Mouse (Mus musculus) neural tube, embryonic 11.5 days (tissue): ENCODE measurements around the gene Xpo4. TPM values are rescaled to one million over a fixed set of nuclear protein-coding genes. Genes with fewer than 3 reads are reported as not detected.

Source experiments
- ATAC-seq: fragments of 200-750 bp; cut with Nextera tagmentation; 2 replicates; pipeline ENCODE4 v1.8.0; 2017; ENCODE audit warnings: moderate number of reproducible peaks, mild to moderate bottlenecking, moderate TSS enrichment, moderate library complexity; ENCODE audit not compliant: insufficient read depth, low FRiP score, low TSS enrichment
- DNase-seq: peaks from one replicate; pipeline ENCODE4 v3.0.0-alpha.2; 2015; ENCODE audit warnings: low spot score
- H3K27ac ChIP-seq: fragments of 300-500 bp; sonication (generic); 2 replicates; pipeline ENCODE4 v1.5.1; 2014; ENCODE audit warnings: low read depth, mild to moderate bottlenecking, low read length
- H3K27me3 ChIP-seq: fragments of 300-500 bp; sonication (generic); 2 replicates; pipeline ENCODE4 v1.6.1; 2014; ENCODE audit warnings: mild to moderate bottlenecking, low read length, mixed read lengths; ENCODE audit not compliant: control insufficient read depth, insufficient read depth
- H3K36me3 ChIP-seq: fragments of 300-500 bp; sonication (generic); 2 replicates; pipeline ENCODE4 v1.6.1; 2014; ENCODE audit warnings: mild to moderate bottlenecking, low read length, moderate library complexity, mixed read lengths; ENCODE audit not compliant: control insufficient read depth, insufficient read depth
- H3K4me1 ChIP-seq: fragments of 300-500 bp; sonication (generic); 2 replicates; pipeline ENCODE4 v1.6.1; 2014; ENCODE audit warnings: low read length, mixed read lengths; ENCODE audit not compliant: control insufficient read depth, insufficient read depth
- H3K4me2 ChIP-seq: fragments of 300-500 bp; sonication (generic); 2 replicates; pipeline ENCODE4 v1.6.1; 2014; ENCODE audit warnings: low read depth, mild to moderate bottlenecking, moderate library complexity
- H3K4me3 ChIP-seq: fragments of 300-500 bp; sonication (generic); 2 replicates; pipeline ENCODE4 v1.5.1; 2014; ENCODE audit warnings: low read depth, low read length
- H3K9ac ChIP-seq: fragments of 300-500 bp; sonication (generic); 2 replicates; pipeline ENCODE4 v1.6.1; 2014; ENCODE audit warnings: mild to moderate bottlenecking, low read length
- H3K9me3 ChIP-seq: fragments of 300-500 bp; sonication (generic); 2 replicates; pipeline ENCODE4 v1.6.1; 2016; ENCODE audit warnings: low read length; ENCODE audit not compliant: control insufficient read depth
- WGBS: fragments of 180-500 bp; shearing (Covaris S2); extraction: QIAGEN DNeasy Blood & Tissue Kit; methylation state at CpG from one replicate; pipeline ENCODE4 v1.1.7; 2014; 5-methylcytosine and 5-hydroxymethylcytosine counted together
- polyA plus RNA-seq: library from polyadenylated mRNA; unstranded; fragments of >200 nt; fragmentation: Nextera tagmentation; extraction: Ambion mirVana; gene quantifications from 2 replicates; pipeline ENCODE4 v1.2.1, GENCODE M21; 2014

The Xpo4 gene
- polyA plus RNA-seq, 1 experiment from 2014 or later, result 34.5 TPM

- ATAC-seq, result no peak
- WGBS, result 91% methylated on average over 4 of the region's 4 CpGs
- H3K4me2 ChIP-seq, result no peak overlapping the region
- no peak for DNase-seq
- H3K36me3 ChIP-seq, result no peaks in the 10 kb centered on the region
- no peak overlapping the region for H3K9ac ChIP-seq
- no peak overlapping the region for H3K4me3 ChIP-seq
- no peaks in the 10 kb centered on the region for H3K9me3 ChIP-seq
- no peaks in the 10 kb centered on the region for H3K27me3 ChIP-seq
- no peaks in the 10 kb centered on the region for H3K4me1 ChIP-seq
- H3K27ac ChIP-seq, result no peak overlapping the region
Measured at GRCm38 (mm10) chr14:57705075-57705474, 39.8 kb upstream of the Xpo4 start.

GRCm38 (mm10) chr14:57701915-57702477 lies 36.8 kb upstream of the Xpo4 start:
- Histone ChIP-seq H3K4me2 (no peak overlapping the region), H3K27ac (peak overlapping the region; percentile 58; the same call in 1 of the 2 replicates), H3K27me3 (no peaks in the 10 kb centered on the region), H3K4me1 (no peaks in the 10 kb centered on the region), H3K9ac (no peak overlapping the region), H3K9me3 (no peaks in the 10 kb centered on the region), H3K36me3 (peaks cover 11% of the 10 kb centered on the region), H3K4me3 (no peak overlapping the region)
- DNase-seq (peak; percentile 27), ATAC-seq (peak; percentile 74; the same call in 1 of the 2 replicates)
- WGBS, result 64% methylated on average over 12 of the region's 12 CpGs

- no peak overlapping the region for H3K9ac ChIP-seq
- peaks cover 15% of the 10 kb centered on the region for H3K36me3 ChIP-seq
- H3K4me2 ChIP-seq, result no peak overlapping the region
- DNase-seq, result no peak
- WGBS, result 94% methylated on average over 33 of the region's 33 CpGs
- H3K4me1 ChIP-seq, result no peaks in the 10 kb centered on the region
- no peak overlapping the region for H3K27ac ChIP-seq
- no peak for ATAC-seq
- H3K4me3 ChIP-seq, result no peak overlapping the region
- no peaks in the 10 kb centered on the region for H3K9me3 ChIP-seq
- H3K27me3 ChIP-seq, result no peaks in the 10 kb centered on the region
Measured at GRCm38 (mm10) chr14:57699461-57699970, 34.3 kb upstream of the Xpo4 start.

GRCm38 (mm10) chr14:57699016-57699415 lies 33.8 kb upstream of the Xpo4 start:
- Histone ChIP-seq H3K36me3 (peaks cover 15% of the 10 kb centered on the region), H3K4me1 (no peaks in the 10 kb centered on the region), H3K4me2 (no peak overlapping the region), H3K4me3 (no peak overlapping the region), H3K9ac (no peak overlapping the region), H3K27me3 (no peaks in the 10 kb centered on the region), H3K27ac (no peak overlapping the region), H3K9me3 (no peaks in the 10 kb centered on the region)
- DNase-seq, result no peak
- WGBS, result 92% methylated on average over 10 of the region's 10 CpGs
- ATAC-seq, result no peak

- 94% methylated on average over 15 of the region's 15 CpGs for WGBS
- Histone ChIP-seq H3K4me2 (no peak overlapping the region), H3K9ac (no peak overlapping the region), H3K27ac (no peak overlapping the region), H3K4me1 (no peaks in the 10 kb centered on the region), H3K4me3 (no peak overlapping the region), H3K9me3 (no peaks in the 10 kb centered on the region), H3K27me3 (no peaks in the 10 kb centered on the region), H3K36me3 (peaks cover 15% of the 10 kb centered on the region)
- no peak for ATAC-seq
- DNase-seq, result no peak
Measured at GRCm38 (mm10) chr14:57696066-57696465, 30.8 kb upstream of the Xpo4 start.

GRCm38 (mm10) chr14:57695550-57695949 lies 30.3 kb upstream of the Xpo4 start:
- no peak overlapping the region for H3K4me2 ChIP-seq
- H3K9ac ChIP-seq, result no peak overlapping the region
- H3K4me1 ChIP-seq, result no peaks in the 10 kb centered on the region
- H3K4me3 ChIP-seq, result no peak overlapping the region
- ATAC-seq (no peak), DNase-seq (no peak)
- 91% methylated on average over 8 of the region's 8 CpGs for WGBS
- H3K27me3 ChIP-seq, result no peaks in the 10 kb centered on the region
- peaks cover 15% of the 10 kb centered on the region for H3K36me3 ChIP-seq
- H3K9me3 ChIP-seq, result no peaks in the 10 kb centered on the region
- no peak overlapping the region for H3K27ac ChIP-seq

- Histone ChIP-seq H3K27ac (no peak overlapping the region), H3K36me3 (peaks cover 8% of the 10 kb centered on the region), H3K27me3 (no peaks in the 10 kb centered on the region), H3K9me3 (no peaks in the 10 kb centered on the region), H3K4me2 (no peak overlapping the region), H3K9ac (no peak overlapping the region), H3K4me1 (no peaks in the 10 kb centered on the region), H3K4me3 (no peak overlapping the region)
- no peak for ATAC-seq
- WGBS, result 90% methylated on average over 16 of the region's 16 CpGs
- no peak for DNase-seq
Measured at GRCm38 (mm10) chr14:57694246-57694645, 29.0 kb upstream of the Xpo4 start.

- no peak for ATAC-seq
- Histone ChIP-seq H3K36me3 (peaks cover 8% of the 10 kb centered on the region), H3K4me2 (no peak overlapping the region), H3K27ac (no peak overlapping the region), H3K27me3 (no peaks in the 10 kb centered on the region), H3K9ac (no peak overlapping the region), H3K4me3 (no peak overlapping the region), H3K4me1 (no peaks in the 10 kb centered on the region), H3K9me3 (no peaks in the 10 kb centered on the region)
- 91% methylated on average over 17 of the region's 17 CpGs for WGBS
- DNase-seq, result no peak
Measured at GRCm38 (mm10) chr14:57692517-57693130, 27.4 kb upstream of the Xpo4 start.

- WGBS, result 94% methylated on average over 24 of the region's 24 CpGs
- Histone ChIP-seq H3K36me3 (0 out of 2 replicates have a peak, but pooled peaks cover 3% of the 10 kb centered on the region), H3K9me3 (no peaks in the 10 kb centered on the region)
Measured at GRCm38 (mm10) chr14:57691316-57691715, 26.1 kb upstream of the Xpo4 start.

More at GRCm38 (mm10) chr14:57691316-57691715, 26.1 kb upstream of the Xpo4 start:
- H3K27ac ChIP-seq, result no peak overlapping the region
- H3K9ac ChIP-seq, result no peak overlapping the region
- H3K4me1 ChIP-seq, result no peaks in the 10 kb centered on the region
- ATAC-seq, result no peak
- no peak overlapping the region for H3K4me3 ChIP-seq
- DNase-seq, result no peak
- no peaks in the 10 kb centered on the region for H3K27me3 ChIP-seq
- no peak overlapping the region for H3K4me2 ChIP-seq
